Mouse (Mus musculus): Measurements from ENCODE around the gene Gm4027. TPM values are rescaled to one million over a fixed set of nuclear protein-coding genes. Genes with fewer than 3 reads are reported as not detected.
"Not testable (repeated sequence)": the region's sequence is repeated elsewhere in the genome, so short reads cannot be mapped to it uniquely, and the experiment has no call there.

Gm4027 gene
- not detected in 2 replicates for polyA plus RNA-seq (2016; fragmentation: Nextera tagmentation; extraction: Ambion mirVana)

GRCm38 (mm10) chr12:87618569-87618968 is at the start of gene Gm4027:
Gene Gm4027, plus strand, starts transcription at chr12:87618869.
- not testable (repeated sequence) for H3K27me3 ChIP-seq (ENCODE audit: low read depth, poor library complexity, severe bottlenecking); H3K4me3 ChIP-seq; H3K9me3 ChIP-seq (replicated peaks); DNase-seq (ENCODE audit: low spot score); H3K4me1 ChIP-seq; H3K36me3 ChIP-seq; H3K27ac ChIP-seq
- WGBS, result 94% methylated on average over 4 of the region's 7 CpGs

- not testable (repeated sequence) for H3K9me3 ChIP-seq (replicated peaks); H3K27ac ChIP-seq; H3K27me3 ChIP-seq (ENCODE audit: low read depth, poor library complexity, severe bottlenecking); H3K4me3 ChIP-seq; H3K4me1 ChIP-seq; H3K36me3 ChIP-seq
- DNase-seq (ENCODE audit: low spot score), result peak; percentile 29
- WGBS, result 2% methylated on average over 2 of the region's 2 CpGs
Observed at GRCm38 (mm10) chr12:87601388-87601787, 17.3 kb upstream of the Gm4027 start.

DNA sequence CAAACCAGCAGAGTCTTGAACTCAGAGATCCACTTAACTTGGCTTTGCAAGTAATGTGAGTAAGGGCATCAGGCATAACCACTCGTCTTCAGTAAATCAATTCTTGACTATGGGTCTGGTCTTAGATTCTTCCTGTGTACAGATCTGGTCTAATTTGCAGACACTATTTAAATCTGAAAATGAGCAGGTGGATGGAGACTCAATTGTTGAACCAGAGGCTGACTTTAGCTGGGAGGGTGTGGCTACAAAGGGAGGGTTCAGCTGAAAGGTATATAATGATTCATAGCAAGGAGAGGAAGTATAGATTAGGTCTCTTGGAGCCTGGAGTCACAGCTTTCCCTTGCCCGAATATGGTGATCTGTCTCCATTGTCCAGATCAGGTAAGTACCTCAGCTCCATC is 16.3 kb upstream of the Gm4027 start, which contains the start of gene Oog1:
Gene Oog1, plus strand, starts transcription at position 301 of the 400 bp plus-strand sequence.
- H3K36me3 ChIP-seq; H3K4me1 ChIP-seq; H3K4me3 ChIP-seq; DNase-seq (ENCODE audit: low spot score); H3K27me3 ChIP-seq (ENCODE audit: low read depth, poor library complexity, severe bottlenecking); H3K9me3 ChIP-seq (replicated peaks); H3K27ac ChIP-seq: not testable (repeated sequence)
- 83% methylated on average over 1 of the region's 2 CpGs for WGBS

GRCm38 (mm10) chr12:87644520-87644919 is 25.9 kb downstream of the Gm4027 start, which contains the start of gene Gm16381:
Gene Gm16381, minus strand, starts transcription at chr12:87644620.
- WGBS, result 96% methylated on average over 2 of the region's 2 CpGs
- H3K9me3 ChIP-seq (replicated peaks); DNase-seq (ENCODE audit: low spot score); H3K4me1 ChIP-seq; H3K36me3 ChIP-seq; H3K4me3 ChIP-seq; H3K27ac ChIP-seq; H3K27me3 ChIP-seq (ENCODE audit: low read depth, poor library complexity, severe bottlenecking): not testable (repeated sequence)

DNA sequence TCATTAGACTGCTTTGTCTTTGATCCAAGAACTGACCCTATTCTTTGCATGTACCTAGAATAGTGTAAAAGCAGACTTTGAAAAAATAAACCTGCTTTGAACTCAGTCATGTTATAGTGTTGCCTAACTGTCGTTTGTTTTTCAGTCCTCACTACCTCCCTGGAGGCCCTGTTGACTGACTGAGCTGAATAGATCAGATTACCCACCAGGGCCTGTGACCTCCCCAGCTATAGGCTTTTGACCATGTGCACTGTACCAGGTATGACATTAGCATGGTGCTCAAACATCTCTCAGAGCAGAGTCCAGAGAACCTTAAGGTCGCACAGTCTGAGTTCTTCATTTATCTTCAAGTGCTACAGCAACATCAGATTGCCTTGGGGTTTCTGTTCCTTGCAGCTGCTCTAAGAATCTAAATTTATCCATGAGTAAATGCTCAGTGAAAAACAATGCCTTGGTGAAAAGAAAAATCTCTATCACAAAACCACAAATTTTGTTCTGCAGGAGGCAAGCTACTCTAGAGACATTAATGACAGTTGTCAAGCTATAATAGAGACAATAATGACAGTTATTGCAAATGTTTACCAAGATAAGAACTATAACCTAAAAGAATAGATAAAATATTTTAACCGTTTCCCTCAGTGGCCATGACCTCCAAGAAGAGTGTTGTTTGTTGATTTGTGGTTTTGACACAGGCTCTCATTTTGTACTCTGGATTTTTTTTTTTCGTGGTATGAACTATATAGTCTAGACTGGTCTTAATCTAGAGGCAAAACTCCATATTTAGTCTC is 34.4 kb downstream of the Gm4027 start:
- not testable (repeated sequence) for H3K36me3 ChIP-seq; DNase-seq (ENCODE audit: low spot score); H3K27me3 ChIP-seq (ENCODE audit: low read depth, poor library complexity, severe bottlenecking); H3K9me3 ChIP-seq (replicated peaks); H3K4me1 ChIP-seq; H3K4me3 ChIP-seq; H3K27ac ChIP-seq
- 90% methylated on average over 2 of the region's 4 CpGs for WGBS

Other genes with a start within 250 kb of the Gm4027 start
- gene Sptlc2, start 230.5 kb upstream of the Gm4027 start, polyA plus RNA-seq (2016; fragmentation: Nextera tagmentation; extraction: Ambion mirVana), result 48.2 and 57.4 TPM in 2 replicates
- 329 and 335 TPM in 2 replicates for gene Slirp, start 175.0 kb upstream of the Gm4027 start, polyA plus RNA-seq (2016; fragmentation: Nextera tagmentation; extraction: Ambion mirVana)
- 82.0 and 85.6 TPM in 2 replicates for gene Alkbh1, start 174.9 kb upstream of the Gm4027 start, polyA plus RNA-seq (2016; fragmentation: Nextera tagmentation; extraction: Ambion mirVana)
- 147 and 153 TPM in 2 replicates for gene Snw1, start 146.6 kb upstream of the Gm4027 start, polyA plus RNA-seq (2016; fragmentation: Nextera tagmentation; extraction: Ambion mirVana)
- gene Gm5788, start 124.1 kb upstream of the Gm4027 start, polyA plus RNA-seq (2016; fragmentation: Nextera tagmentation; extraction: Ambion mirVana), result not detected in 2 replicates
- gene Gm8300, start 104.6 kb upstream of the Gm4027 start, polyA plus RNA-seq (2016; fragmentation: Nextera tagmentation; extraction: Ambion mirVana), result not detected in 2 replicates
- not detected in 2 replicates for gene Oog1, start 16.2 kb upstream of the Gm4027 start, polyA plus RNA-seq (2016; fragmentation: Nextera tagmentation; extraction: Ambion mirVana)
- gene Gm16381, start 25.8 kb downstream of the Gm4027 start, polyA plus RNA-seq (2016; fragmentation: Nextera tagmentation; extraction: Ambion mirVana), result not detected in 2 replicates
- not detected in 2 replicates for gene Gm21319, start 156.9 kb downstream of the Gm4027 start, polyA plus RNA-seq (2016; fragmentation: Nextera tagmentation; extraction: Ambion mirVana)
- gene Gm21936, start 176.6 kb downstream of the Gm4027 start, polyA plus RNA-seq (2016; fragmentation: Nextera tagmentation; extraction: Ambion mirVana), result not detected in 2 replicates
- not detected in 2 replicates for gene BB287469, start 197.7 kb downstream of the Gm4027 start, polyA plus RNA-seq (2016; fragmentation: Nextera tagmentation; extraction: Ambion mirVana)
- gene Gm2001, start 223.5 kb downstream of the Gm4027 start, polyA plus RNA-seq (2016; fragmentation: Nextera tagmentation; extraction: Ambion mirVana), result not detected in 2 replicates